Mouse (Mus musculus) kidney, postnatal 25 days (tissue): ENCODE measurements at regions not wholly inside any gene's neighbourhood (a gene's known extent, or its start where the extent isn't known, plus 50 kb on each side); places are given as distances from the start of the nearest gene placed in this dataset.

Source experiments
- DNase-seq, 2 experiments: peaks; one replicate each; pipeline ENCODE4 v3.0.0; 2021; ENCODE audit warnings: mixed read lengths in 2 of 2

GRCm38 (mm10) chr1:128671016-128671415 is 78.9 kb upstream of the Cxcr4 start:
- no peak for DNase-seq

- DNase-seq, result no peak
Measured at GRCm38 (mm10) chr1:128669241-128669666, 77.2 kb upstream of the Cxcr4 start.

GRCm38 (mm10) chr1:128668718-128669117 is 76.6 kb upstream of the Cxcr4 start:
- no peak for DNase-seq

DNA sequence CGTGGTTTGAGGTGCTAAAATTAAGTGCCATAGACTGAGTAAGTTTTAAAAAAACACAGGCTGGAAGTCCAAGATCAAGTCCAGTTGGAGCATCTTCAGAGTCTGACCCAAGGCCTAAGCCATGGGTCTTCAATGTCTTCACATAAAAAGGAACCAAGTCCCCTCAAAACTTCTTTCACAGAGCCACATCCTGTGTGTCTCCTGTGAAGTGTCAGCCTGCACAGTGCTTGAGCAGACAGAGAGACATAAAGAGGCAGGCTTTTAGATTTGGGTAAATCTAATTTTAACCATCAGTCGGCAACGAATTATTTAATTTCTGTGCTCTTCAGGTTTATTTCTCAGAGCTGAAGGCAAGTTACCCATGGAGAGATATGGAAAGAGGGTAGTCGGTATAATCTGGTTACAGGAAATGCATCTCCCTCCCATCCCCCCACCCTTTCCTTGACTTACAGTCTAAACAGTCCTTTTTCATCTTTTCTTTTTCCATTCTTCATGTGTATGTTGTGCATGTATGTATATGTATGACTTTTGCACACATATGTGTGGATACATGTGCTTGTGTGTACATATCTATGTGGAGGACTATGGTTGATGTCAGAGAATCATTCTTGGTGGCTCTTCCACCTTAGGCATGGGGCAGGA is 75.1 kb upstream of the Cxcr4 start:
- DNase-seq, result no peak

DNA sequence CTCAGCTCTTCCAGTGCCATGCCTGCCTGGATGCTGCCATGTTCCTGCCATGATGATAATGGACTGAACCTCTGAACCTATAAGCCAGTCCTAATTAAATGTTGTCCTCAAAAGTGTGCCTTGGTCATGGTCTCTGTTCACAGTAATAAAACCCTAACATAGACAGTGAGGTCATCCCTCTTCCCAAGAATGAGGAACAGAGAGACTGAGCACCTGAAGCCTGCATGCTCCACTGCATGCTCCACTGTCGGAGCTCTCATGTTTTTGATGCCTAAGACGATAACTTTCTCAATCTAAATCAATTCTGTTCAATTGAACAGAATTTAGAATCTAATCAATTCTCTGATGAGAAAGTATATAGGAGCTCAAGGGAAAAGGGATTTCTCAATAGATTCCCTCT is 71.1 kb upstream of the Cxcr4 start:
- no peak for DNase-seq

- no peak for DNase-seq
Measured at GRCm38 (mm10) chr1:128659857-128660256, 67.8 kb upstream of the Cxcr4 start.

- no peak for DNase-seq
Measured at GRCm38 (mm10) chr1:128658802-128659201, 66.7 kb upstream of the Cxcr4 start.

GRCm38 (mm10) chr1:128654099-128654862 is 62.2 kb upstream of the Cxcr4 start:
- no peak for DNase-seq

GRCm38 (mm10) chr1:128650596-128650995 is 58.5 kb upstream of the Cxcr4 start:
- DNase-seq, result no peak

GRCm38 (mm10) chr1:128649490-128650178 is 57.5 kb upstream of the Cxcr4 start:
- no peak for DNase-seq

- no peak for DNase-seq
Measured at GRCm38 (mm10) chr1:128643316-128643776, 51.3 kb upstream of the Cxcr4 start.

DNA sequence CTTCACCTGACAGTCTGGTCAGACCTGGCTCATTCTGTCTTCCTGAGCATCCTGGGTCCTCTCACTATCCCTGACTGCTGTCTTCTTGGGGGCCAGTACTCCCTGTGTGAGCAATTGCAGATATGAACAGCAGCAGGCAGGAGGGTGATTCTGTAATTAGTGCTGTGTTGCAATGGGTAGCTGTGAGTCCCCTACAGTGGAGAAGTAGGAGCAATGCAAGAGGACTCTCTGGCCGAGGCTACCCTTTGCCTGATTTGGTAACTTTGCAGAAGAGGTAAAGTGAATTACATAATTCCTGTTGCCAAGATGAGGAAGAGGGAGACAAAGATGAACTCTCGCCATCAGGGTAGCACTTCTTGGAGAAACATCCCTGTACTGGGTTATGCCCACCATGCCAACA is 50.1 kb upstream of the Cxcr4 start:
- DNase-seq, result no peak
